Mouse (Mus musculus) left cerebral cortex, postnatal 25 days (tissue): ENCODE measurements around the gene Ehd1. TPM values are rescaled to one million over a fixed set of nuclear protein-coding genes. Genes with fewer than 3 reads are reported as not detected.
A peak's percentile ranks its signal among the peaks of the same experiment; 100 is the strongest.

Source experiments
- DNase-seq, 2 experiments: peaks; one replicate each; pipeline ENCODE4 v3.0.0; 2022; ENCODE audit warnings: low spot score in 2 of 2, mixed read lengths in 1 of 2
- intact Hi-C: fragments of 180-260 bp; cut with DNase I; formaldehyde crosslinking; loops from one replicate; pipeline ENCODE4 v1.15.1; 2025
- total RNA-seq, 2 experiments: library from RNA; stranded (reverse); gene quantifications; 2 replicates each; pipeline ENCODE4 v1.2.3; 2021

The Ehd1 gene
- total RNA-seq, 2 experiments from 2014 or later = 35.9 to 40.3 TPM

- no peak for DNase-seq
- intact Hi-C loops = no loop called here
Observed at GRCm38 (mm10) chr19:6315573-6315972, 39.0 kb downstream of the Ehd1 start.

- intact Hi-C loops = no loop called here
- DNase-seq = no peak
Observed at GRCm38 (mm10) chr19:6318145-6318544, 41.6 kb downstream of the Ehd1 start.

- intact Hi-C loops = no loop called here
- no peak for DNase-seq
Observed at GRCm38 (mm10) chr19:6321358-6321757, 44.8 kb downstream of the Ehd1 start.

GRCm38 (mm10) chr19:6321786-6322621, 45.5 kb downstream of the Ehd1 start:
- intact Hi-C loops = no loop called here
- no peak for DNase-seq

GRCm38 (mm10) chr19:6324751-6325150, 48.2 kb downstream of the Ehd1 start:
- DNase-seq = no peak
- intact Hi-C loops = no loop called here

GRCm38 (mm10) chr19:6331178-6331577, 54.7 kb downstream of the Ehd1 start:
- no peak for DNase-seq
- intact Hi-C loops = loop anchor here (1.0 to 5.0 kb wide), 2 partner anchors 63 to 189 kb away; partner anchors contain the start of genes Arl2 and Batf2

GRCm38 (mm10) chr19:6331719-6332516, 55.4 kb downstream of the Ehd1 start:
- intact Hi-C loops = loop anchor here (1.0 to 5.0 kb wide), 2 partner anchors 64 to 190 kb away; partner anchors contain the start of genes Arl2 and Batf2
- DNase-seq = peak; percentile 34 to 50

- DNase-seq = no peak
- intact Hi-C loops = loop anchor here (2.0 to 5.0 kb wide), 2 partner anchors 29 to 192 kb away; partner anchors contain the start of genes Arl2, Batf2 and Sf1
Observed at GRCm38 (mm10) chr19:6333761-6334595, 57.5 kb downstream of the Ehd1 start.

GRCm38 (mm10) chr19:6334673-6335457, 58.3 kb downstream of the Ehd1 start, which contains the start of gene Men1:
Men1 (plus strand) TSS chr19:6334979.
- peak; percentile 97 to 99 for DNase-seq
- intact Hi-C loops = loop anchor here (2.0 to 5.0 kb wide), 3 partner anchors 28 to 273 kb away; partner anchors contain the start of genes Arl2, Batf2, Sf1 and Znhit2

GRCm38 (mm10) chr19:6335458-6335827, 58.9 kb downstream of the Ehd1 start:
- intact Hi-C loops = loop anchor here (2.0 to 5.0 kb wide), 2 partner anchors 27 to 273 kb away; partner anchors contain the start of genes Sf1 and Znhit2
- peak in 1 of 2 experiments; percentile 32 for DNase-seq

- intact Hi-C loops = loop anchor here (5.0 kb wide), 1 partner anchor 275 kb away; the partner anchor contains the start of gene Znhit2
- DNase-seq = no peak
Observed at GRCm38 (mm10) chr19:6336920-6337319, 60.4 kb downstream of the Ehd1 start.

- intact Hi-C loops = loop anchor here (5.0 kb wide), 1 partner anchor 276 kb away; the partner anchor contains the start of gene Znhit2
- no peak for DNase-seq
Observed at GRCm38 (mm10) chr19:6338171-6338570, 61.6 kb downstream of the Ehd1 start.

- no peak for DNase-seq
- intact Hi-C loops = loop anchor here (5.0 kb wide), 1 partner anchor 276 kb away; the partner anchor contains the start of gene Znhit2
Observed at GRCm38 (mm10) chr19:6338716-6339115, 62.2 kb downstream of the Ehd1 start.

GRCm38 (mm10) chr19:6339191-6339590, 62.7 kb downstream of the Ehd1 start:
- intact Hi-C loops = loop anchor here (5.0 kb wide), 1 partner anchor 277 kb away; the partner anchor contains the start of gene Znhit2

GRCm38 (mm10) chr19:6339890-6340504, 63.5 kb downstream of the Ehd1 start:
- intact Hi-C loops = loop anchor here (5.0 kb wide), 1 partner anchor 278 kb away; the partner anchor contains the start of gene Znhit2
- DNase-seq = no peak

More at GRCm38 (mm10) chr19:6339191-6339590, 62.7 kb downstream of the Ehd1 start:
- DNase-seq = no peak

GRCm38 (mm10) chr19:6340524-6341452, 64.3 kb downstream of the Ehd1 start, which contains the start of gene Map4k2:
Map4k2 (plus strand) TSS chr19:6341135.
- peak; percentile 69 to 75 for DNase-seq
- intact Hi-C loops = no loop called here
